Mouse (Mus musculus): ENCODE results near the gene Stap1.

- TF ChIP-seq CTCF (IDR thresholded peaks at IDR 0.05; ENCODE audit: low read depth) = peak; percentile 95
- TF ChIP-seq EP300 (IDR thresholded peaks at IDR 0.05; ENCODE audit: low read depth) = no peak
Measured at GRCm38 (mm10) chr5:86066551-86066929, 5.0 kb upstream of the Stap1 start.

All from liver, postnatal 0 days (tissue).